Mouse (Mus musculus) layer of hippocampus, postnatal 25 days (tissue): ENCODE data around the gene Gan. TPM values are rescaled to one million over a fixed set of nuclear protein-coding genes. Genes with fewer than 3 reads are reported as not detected.
A peak's percentile ranks its signal among the peaks of the same experiment; 100 is the strongest.

Experiments used
- DNase-seq, 2 experiments: peaks; one replicate each; pipeline ENCODE4 v3.0.0; 2022; ENCODE audit warnings: mixed read lengths in 2 of 2, low spot score in 1 of 2; ENCODE audit errors: extremely low spot score in 1 of 2
- total RNA-seq, 2 experiments: library from RNA; stranded (reverse); gene quantifications; 2 replicates each; pipeline ENCODE4 v1.2.3; 2021

Gan gene
- total RNA-seq, 2 experiments from 2014 or later: 15.0 to 18.3 TPM

- no peak for DNase-seq
Measured at GRCm38 (mm10) chr8:117244601-117245000, 86.7 kb downstream of the Gan start.

DNA sequence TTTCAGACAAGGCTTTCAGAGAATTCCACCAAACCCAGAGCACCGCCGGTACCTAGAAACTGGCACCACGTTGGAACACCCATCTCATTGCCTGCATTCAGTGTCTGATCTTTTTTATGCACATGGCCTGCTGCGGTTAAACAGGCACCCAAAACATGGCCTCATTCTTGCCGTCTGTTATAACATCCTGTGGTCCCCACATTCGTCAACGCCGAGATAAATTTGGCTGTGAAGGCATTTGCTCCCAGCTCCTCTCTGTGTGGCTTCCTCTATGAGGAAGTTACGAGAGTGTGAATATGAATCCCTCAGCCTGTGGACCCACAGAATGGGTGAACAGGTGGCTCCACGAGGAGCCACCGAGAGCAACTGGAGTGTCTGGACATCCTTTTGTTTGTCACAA lies 90.4 kb downstream of the Gan start:
- no peak for DNase-seq

DNA sequence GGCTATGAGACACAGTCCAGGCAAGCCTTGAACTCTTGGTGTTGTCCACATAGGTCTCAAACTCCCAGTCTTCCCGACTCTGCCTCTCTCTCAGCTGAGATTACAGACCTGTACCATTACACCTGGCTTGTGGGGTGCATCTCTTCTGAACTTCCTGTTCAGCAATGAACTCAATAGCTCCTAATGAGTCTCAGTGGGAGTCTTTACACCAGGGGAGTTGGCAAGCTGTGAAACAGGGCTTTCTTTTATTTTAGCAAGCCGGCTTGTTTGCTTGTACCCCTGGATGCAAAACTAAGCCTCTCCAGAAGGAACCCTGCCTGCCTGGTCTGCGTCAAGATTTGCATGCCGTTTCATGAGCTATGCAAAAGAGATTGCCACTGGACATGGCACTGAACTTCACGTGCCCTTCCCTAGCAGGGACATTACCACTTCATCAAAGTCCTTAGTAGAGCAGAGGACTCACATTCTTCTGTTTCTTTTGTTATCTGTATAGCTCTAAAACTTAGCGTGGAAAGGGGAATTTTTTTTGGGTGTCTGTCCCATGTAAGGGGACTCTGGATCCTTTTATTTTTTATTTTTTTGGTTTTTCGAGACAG lies 93.2 kb downstream of the Gan start:
- DNase-seq: no peak

- DNase-seq: no peak
Measured at GRCm38 (mm10) chr8:117252650-117253049, 94.7 kb downstream of the Gan start.

DNA sequence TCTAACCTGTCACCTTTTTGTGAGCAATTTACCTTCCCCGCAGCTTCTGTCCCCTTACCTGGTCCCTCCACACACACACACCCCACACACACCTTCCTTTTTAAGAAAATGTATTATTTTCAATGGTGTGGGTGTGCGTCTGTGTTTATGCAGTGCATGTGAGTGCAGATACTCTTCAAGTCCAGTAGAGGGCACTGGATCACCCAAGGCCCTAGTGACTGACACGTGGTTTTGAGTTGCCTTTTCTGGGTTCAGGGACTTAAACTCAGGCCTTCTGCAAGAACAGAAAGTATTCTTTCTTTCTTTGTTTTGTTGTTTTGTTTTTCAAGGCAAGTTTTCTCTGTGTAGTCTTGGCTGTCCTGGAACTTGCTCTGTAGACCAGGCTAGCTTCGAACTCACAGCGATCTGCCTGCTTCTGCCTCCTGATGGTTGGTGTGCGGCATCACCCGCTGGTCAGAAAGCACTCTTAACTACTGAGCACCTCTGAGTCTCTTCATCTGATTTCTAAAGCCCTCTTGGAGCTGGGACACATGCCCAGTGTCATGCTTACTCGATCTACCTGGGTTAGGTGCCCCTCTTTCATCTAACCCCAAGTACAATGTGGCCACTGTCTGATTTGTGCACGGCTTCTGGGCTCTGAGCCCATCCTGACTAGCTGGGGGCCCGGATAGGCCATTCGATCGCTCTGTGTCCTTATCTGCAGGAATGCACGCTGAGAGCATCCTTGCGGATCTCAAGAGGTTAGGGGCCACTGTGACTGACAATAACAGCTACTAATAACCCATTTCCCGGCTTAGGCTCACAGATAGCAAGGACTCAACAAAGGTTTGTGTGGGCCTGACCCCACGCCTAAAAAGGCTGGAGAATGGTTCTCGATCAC lies 95.7 kb downstream of the Gan start:
- no peak for DNase-seq

DNA sequence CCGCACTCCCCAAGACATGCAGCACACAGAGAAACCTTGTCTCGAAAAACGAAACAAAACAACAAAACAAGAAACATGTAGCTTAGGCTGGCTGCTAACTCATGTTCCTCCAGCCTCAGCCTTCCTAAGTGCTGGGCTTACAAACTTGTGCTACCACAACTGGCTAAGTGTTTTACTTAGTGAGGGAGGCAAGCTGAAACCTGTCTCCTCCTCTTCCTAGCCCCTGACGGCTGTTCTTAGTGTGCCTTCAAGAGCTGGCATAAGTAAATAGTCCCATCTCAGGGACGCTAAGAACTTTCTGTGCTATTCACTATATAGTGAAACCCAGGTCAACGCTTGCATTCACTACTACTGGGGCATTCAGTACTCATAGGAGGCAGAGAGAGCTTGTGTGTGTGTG lies 96.6 kb downstream of the Gan start:
- no peak for DNase-seq

- peak; percentile 85 to 93 for DNase-seq
Measured at GRCm38 (mm10) chr8:117256292-117256938, 98.5 kb downstream of the Gan start.

DNA sequence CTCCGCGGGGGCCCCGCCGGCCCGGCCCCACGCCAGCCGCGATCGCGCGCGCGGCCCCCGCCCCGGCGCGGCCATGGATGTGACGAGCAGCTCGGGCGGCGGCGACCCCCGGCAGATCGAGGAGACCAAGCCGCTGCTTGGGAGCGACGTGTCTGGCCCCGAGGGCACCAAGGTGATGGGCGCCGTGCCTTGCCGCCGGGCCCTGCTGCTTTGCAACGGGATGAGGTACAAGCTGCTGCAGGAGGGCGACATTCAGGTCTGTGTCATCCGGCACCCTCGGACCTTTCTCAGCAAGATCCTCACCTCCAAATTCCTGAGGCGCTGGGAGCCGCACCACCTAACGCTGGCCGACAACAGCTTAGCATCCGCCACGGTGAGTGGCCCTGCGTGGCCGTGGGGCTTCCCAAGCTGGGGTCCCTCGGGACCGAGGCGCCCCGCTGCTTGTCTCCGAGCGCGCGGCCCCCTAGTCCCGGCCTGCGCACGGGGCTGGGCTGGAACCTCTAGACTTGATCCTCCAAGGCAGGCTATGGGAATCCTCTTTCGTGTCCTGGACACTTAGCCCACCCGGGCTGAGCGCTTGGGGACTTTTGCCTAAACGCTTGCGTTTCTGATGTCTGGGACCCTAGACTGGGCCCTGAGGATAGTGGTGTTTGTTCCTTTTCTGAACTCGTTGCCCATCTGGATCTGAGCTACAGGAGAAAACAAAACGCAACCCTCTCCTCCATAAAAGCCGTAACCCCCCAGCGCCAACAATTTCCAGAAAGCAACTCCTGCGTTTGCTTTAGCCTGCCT lies 99.3 kb downstream of the Gan start, which contains the start of gene Cmip:
Cmip (plus strand) TSS at position 36 of the 792 bp plus-strand sequence.
- peak in 1 of 2 experiments; percentile 49 for DNase-seq

- no peak for DNase-seq
Measured at GRCm38 (mm10) chr8:117257821-117258575, 100.1 kb downstream of the Gan start.

DNA sequence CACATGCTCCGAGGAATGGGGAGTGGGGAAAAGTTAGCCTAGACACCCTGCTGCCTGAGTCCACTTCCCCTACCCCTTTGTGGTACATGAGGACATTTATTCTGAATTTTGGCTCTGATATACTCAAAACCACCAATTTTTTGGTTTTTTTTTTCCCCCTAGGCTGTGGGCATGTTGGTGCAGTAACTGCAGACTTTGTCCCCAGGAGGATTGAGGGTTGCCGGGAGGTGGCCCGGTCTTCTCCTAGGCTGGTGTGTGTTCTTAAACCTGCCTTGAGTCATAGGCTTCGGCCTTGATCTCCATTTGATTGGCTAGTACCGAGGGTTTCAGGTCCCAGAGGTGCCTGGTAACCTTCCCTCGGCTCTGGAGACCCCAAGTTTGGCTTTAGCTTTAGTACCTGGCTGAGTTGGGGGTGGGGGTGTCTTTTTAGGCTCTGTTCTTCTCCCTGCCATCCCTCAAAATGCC lies 100.7 kb downstream of the Gan start:
- DNase-seq: no peak

GRCm38 (mm10) chr8:117259431-117260001 lies 101.6 kb downstream of the Gan start:
- DNase-seq: no peak

- DNase-seq: no peak
Measured at GRCm38 (mm10) chr8:117260234-117260929, 102.4 kb downstream of the Gan start.

GRCm38 (mm10) chr8:117260930-117261475 lies 103.1 kb downstream of the Gan start:
- DNase-seq: no peak

GRCm38 (mm10) chr8:117261702-117262101 lies 103.8 kb downstream of the Gan start:
- DNase-seq: no peak

DNA sequence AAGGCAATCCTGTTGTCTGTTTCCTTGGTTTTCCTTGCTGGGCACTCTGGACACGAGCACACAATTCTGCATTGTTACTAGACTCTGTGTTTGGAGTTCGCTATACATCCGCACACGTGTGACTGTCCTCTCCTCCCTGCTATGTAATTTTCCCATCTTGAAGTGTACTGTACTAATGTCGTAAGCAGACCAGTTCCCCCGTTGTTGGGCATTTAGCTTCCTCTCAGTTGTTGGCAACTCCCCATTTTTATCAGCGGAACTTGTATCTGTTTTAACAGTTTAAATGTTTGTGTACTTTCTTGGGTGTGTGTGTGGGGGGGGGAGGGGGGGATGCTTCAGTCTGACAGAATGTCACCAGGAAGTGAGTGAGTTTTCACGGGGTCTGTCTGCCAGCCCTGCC lies 104.8 kb downstream of the Gan start:
- DNase-seq: no peak

- DNase-seq: no peak
Measured at GRCm38 (mm10) chr8:117263442-117263841, 105.5 kb downstream of the Gan start.

DNA sequence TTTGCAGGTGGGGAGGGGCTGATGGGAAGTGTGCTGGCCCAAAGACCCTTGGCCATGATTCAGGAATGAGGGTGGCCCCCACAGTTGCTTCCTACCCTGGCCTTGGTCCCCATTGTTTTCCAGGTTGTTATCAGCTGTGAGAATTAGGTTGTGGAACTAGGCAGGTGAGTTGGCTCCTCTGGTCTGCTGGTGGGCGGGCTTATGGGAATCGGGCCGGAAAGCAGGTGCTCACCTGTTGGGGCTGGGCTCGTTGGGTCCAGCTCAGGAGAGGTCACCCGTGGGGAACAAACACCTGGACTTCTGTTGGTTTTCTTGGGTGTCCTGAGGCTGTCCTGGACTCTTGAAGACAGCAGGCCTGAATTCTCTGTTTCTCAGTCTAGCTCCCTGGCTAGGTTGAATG lies 107.1 kb downstream of the Gan start:
- DNase-seq: no peak
